Mouse (Mus musculus) left cerebral cortex, postnatal 25 days (tissue): ENCODE data around the gene Slc25a30. TPM values are rescaled to one million over a fixed set of nuclear protein-coding genes. Genes with fewer than 3 reads are reported as not detected.
A peak's percentile ranks its signal among the peaks of the same experiment; 100 is the strongest.

Experiments used
- DNase-seq, 2 experiments: peaks; one replicate each; pipeline ENCODE4 v3.0.0; 2022; ENCODE audit warnings: low spot score in 2 of 2, mixed read lengths in 1 of 2
- intact Hi-C: fragments of 180-260 bp; cut with DNase I; formaldehyde crosslinking; loops from one replicate; pipeline ENCODE4 v1.15.1; 2025
- total RNA-seq, 2 experiments: library from RNA; stranded (reverse); gene quantifications; 2 replicates each; pipeline ENCODE4 v1.2.3; 2021

The Slc25a30 gene
- total RNA-seq, 2 experiments from 2014 or later: 9.3 to 12.7 TPM

GRCm38 (mm10) chr14:75753991-75754817 is 32.6 kb downstream of the Slc25a30 start, which contains the start of gene Cog3:
TSS of gene Cog3 (minus strand) at chr14:75754517.
- intact Hi-C loops: no loop called here
- DNase-seq: peak; percentile 96 to 98

DNA sequence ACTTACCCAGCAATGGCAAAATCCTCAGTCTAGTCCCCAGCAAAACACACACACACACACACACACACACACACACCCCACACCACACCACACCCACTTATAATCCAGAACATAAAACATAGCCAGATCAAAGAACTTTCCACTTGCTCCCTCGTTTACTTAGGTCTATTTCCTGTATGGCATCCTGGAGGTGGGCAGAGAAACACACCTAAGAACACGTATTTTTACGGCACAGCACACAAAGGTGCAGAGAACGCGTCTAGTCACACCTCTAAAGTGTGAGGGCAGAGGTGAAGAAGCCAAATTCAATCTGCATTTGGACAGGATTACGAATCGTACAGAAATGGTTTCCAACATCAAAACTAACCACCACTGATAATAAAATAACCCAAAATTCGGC is 33.6 kb downstream of the Slc25a30 start:
- no peak for DNase-seq
- intact Hi-C loops: no loop called here

- intact Hi-C loops: no loop called here
- DNase-seq: no peak
Observed at GRCm38 (mm10) chr14:75751040-75751439, 35.8 kb downstream of the Slc25a30 start.

GRCm38 (mm10) chr14:75749123-75749522 is 37.7 kb downstream of the Slc25a30 start:
- intact Hi-C loops: no loop called here
- DNase-seq: no peak

- intact Hi-C loops: no loop called here
- peak in 1 of 2 experiments; percentile 42 for DNase-seq
Observed at GRCm38 (mm10) chr14:75747960-75748359, 38.9 kb downstream of the Slc25a30 start.

GRCm38 (mm10) chr14:75741904-75742303 is 44.9 kb downstream of the Slc25a30 start:
- no peak for DNase-seq
- intact Hi-C loops: no loop called here

- intact Hi-C loops: no loop called here
- no peak for DNase-seq
Observed at GRCm38 (mm10) chr14:75735597-75735996, 51.2 kb downstream of the Slc25a30 start.

GRCm38 (mm10) chr14:75732631-75733030 is 54.2 kb downstream of the Slc25a30 start:
- no peak for DNase-seq
- intact Hi-C loops: no loop called here

DNA sequence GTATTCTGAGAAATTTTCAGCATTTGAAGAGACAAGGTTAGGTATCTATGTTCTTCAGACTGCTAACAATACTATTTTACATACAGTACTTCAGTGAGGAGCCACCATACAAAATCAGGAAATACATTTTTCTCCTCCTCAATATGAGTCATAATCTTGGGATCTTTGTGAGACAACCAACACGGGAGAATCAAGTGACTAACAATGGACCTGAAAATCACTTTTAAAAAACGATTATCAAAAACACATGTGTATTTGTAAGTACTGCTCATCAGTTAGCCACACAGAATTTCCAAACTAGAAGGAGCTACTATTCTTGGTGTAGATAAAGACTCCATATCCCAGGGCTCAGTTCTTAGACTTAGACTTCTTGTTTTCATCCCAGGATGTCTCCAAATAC is 55.5 kb downstream of the Slc25a30 start:
- intact Hi-C loops: no loop called here
- DNase-seq: no peak

- intact Hi-C loops: loop anchor here (10.0 kb wide), 1 partner anchor 383 kb away; no protein-coding TSS in a partner anchor
- peak in 1 of 2 experiments; percentile 28 for DNase-seq
Observed at GRCm38 (mm10) chr14:75728111-75728510, 58.7 kb downstream of the Slc25a30 start.

DNA sequence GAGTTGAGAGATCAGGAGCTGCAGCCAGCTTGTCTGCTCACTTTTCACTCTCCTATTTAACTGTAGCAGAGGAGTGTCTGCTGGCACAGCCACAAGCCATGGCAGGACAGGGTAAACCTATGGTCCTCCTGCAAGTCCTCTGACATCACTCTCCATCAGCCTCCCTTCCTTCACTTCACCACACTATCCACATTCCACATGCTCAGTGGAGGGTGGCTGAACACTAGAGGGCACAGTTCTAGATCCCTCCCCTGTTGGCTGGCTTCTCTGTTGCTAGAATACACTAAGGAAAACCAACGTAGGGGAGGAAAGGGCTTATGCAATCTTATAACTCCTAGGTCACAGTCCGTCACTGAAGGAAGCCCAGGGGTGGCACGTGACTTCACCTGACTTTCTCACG is 59.8 kb downstream of the Slc25a30 start:
- intact Hi-C loops: loop anchor here (10.0 kb wide), 1 partner anchor 382 kb away; no protein-coding TSS in a partner anchor
- peak in 1 of 2 experiments; percentile 19 for DNase-seq

- DNase-seq: no peak
- intact Hi-C loops: loop anchor here (5.0 to 10.0 kb wide), 3 partner anchors 81 to 526 kb away; partner anchors contain the start of gene Erich6b
Observed at GRCm38 (mm10) chr14:75722816-75723215, 64.0 kb downstream of the Slc25a30 start.

DNA sequence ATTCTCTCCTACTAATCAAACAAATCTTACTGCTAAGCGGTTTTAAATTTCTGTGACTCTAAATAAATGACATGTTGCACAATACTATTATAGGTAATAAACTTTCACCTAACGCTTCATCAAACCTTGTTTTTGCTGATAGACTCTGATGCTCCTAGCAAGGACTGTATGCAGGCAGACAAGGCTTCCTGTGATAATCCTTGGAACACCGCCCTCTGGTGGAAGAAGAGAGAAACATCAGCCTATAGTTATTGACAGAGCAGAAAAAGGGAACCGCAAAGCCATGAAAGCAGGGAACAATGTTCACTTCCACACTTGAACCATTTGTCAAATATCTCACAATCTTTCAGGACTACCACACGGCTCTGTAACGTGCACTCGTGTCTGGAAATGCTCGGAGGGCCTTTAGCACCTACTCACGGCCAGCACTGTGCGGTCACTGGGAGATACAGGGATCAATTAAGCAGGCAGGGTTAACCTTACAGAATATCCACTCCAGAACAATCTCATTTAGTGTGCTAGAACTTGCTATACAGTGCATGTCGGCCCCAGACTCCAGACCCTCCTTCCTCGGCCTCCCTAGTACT is 64.8 kb downstream of the Slc25a30 start:
- intact Hi-C loops: loop anchor here (5.0 to 10.0 kb wide), 3 partner anchors 80 to 525 kb away; partner anchors contain the start of gene Erich6b

DNA sequence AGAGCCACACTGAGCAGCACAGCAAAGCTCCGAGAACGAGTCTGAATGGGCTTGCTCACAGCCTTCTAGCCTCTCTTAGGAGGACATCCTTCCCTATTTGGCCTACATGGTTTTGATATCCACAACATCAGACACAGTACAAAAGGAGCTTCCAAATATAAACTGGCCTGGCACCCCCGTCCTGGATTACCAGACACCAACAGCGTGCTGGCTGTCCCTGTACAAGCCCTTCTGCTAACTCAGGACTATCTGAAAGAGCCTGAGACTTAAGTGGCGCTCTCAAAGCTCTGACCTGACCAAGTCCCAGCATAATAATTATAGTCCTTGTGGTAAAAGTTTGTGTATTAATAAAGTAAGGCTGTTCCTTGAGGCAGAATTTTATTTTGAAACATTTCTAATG is 66.7 kb downstream of the Slc25a30 start:
- DNase-seq: no peak
- intact Hi-C loops: loop anchor here (5.0 to 10.0 kb wide), 3 partner anchors 78 to 523 kb away; partner anchors contain the start of gene Erich6b

More for the DNA sequence above, 64.8 kb downstream of the Slc25a30 start:
- DNase-seq: peak; percentile 73 to 78

DNA sequence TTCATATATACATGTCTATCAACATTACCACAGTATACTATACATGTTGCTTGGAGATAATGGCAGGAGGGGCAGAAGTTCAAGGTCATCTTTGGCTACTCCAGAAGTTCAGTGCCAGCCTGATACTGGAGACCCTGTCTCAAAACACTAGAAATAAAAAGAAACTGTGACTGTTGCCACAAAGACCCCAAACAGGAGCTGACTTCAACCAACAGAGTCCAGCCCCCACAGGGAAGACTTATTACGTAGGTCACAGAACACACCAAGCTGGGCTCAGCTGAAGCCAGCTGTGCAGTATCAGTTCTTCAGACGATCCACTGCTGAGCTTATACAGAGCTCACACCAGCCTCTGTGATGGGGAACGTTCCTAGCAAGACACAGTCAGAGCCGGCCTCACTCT is 70.4 kb downstream of the Slc25a30 start:
- intact Hi-C loops: no loop called here
- no peak for DNase-seq

DNA sequence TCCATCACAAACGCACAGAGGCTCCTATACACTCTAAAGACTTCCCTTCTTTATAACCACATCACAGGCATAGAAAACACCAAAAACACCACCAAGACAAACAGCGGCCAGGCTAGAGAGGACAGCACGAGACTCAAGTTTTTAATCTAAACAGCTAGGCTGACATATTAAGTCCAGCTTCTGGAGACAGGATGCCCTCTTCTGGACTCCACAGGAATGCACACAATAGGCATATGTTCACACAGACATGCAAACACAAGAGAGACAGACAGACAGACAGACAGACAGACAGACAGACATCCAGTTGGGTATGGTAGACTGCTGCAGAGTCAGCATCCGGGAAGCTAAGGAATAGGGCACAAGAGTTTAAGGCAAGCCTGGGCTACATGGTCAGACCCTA is 73.2 kb downstream of the Slc25a30 start:
- intact Hi-C loops: loop anchor here (5.0 kb wide), 1 partner anchor 256 kb away; the partner anchor contains the start of gene Siah3
- no peak for DNase-seq

DNA sequence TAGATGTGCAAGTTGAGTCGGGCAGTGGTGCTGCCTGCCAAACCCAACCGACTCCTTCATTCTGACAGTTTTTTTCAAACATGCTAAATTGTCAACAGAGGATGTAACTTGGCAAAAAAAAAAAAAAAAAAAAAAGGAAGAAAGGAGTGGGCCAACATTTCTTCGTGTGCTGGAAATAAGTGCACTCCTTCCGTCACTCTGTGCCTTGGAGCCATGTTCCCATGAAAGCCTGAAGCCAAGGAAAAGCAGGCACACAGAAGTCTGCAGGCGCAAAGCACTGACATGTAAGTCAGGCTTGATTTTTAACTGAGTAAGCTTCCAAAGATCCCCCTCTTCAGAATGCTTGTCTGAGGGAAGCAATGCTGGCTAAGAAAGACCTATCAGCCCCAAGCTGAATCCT is 74.2 kb downstream of the Slc25a30 start:
- intact Hi-C loops: loop anchor here (5.0 kb wide), 1 partner anchor 255 kb away; the partner anchor contains the start of gene Siah3
- peak in 1 of 2 experiments; percentile 63 for DNase-seq

DNA sequence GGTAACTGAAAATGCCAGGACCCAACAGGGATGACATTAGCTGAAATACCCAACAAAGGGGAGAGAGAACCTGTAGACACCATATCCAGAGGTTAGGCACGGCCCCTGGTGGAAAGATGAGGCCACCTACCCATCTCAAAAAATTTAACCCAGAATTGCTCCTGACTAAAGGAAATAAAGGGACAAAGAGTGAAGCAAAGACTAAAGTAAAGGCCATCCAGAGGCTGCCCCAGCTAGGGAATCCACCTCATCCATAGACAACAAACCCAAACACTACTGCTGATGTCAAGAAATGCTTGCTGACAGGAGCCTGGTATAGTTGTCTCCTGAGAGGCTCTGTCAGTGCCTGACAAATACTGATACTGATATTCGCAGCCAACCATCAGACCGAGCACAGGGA is 75.1 kb downstream of the Slc25a30 start:
- intact Hi-C loops: loop anchor here (5.0 kb wide), 1 partner anchor 254 kb away; the partner anchor contains the start of gene Siah3
- DNase-seq: no peak
